Mouse (Mus musculus): Measurements from ENCODE around the gene Ifitm2.

Gene Ifitm2

GRCm38 (mm10) chr7:140944236-140944635, 11.6 kb downstream of the Ifitm2 start:
- DNase-seq (ENCODE audit: low read depth, low spot score), result no peak

GRCm38 (mm10) chr7:140943356-140943755, 12.4 kb downstream of the Ifitm2 start:
- DNase-seq (ENCODE audit: low read depth, low spot score), result no peak

- DNase-seq (ENCODE audit: low read depth, low spot score), result no peak
These were observed 13.0 kb downstream of the Ifitm2 start for GRCm38 (mm10) chr7:140942811-140943210.

GRCm38 (mm10) chr7:140942341-140942740, 13.4 kb downstream of the Ifitm2 start:
- no peak for DNase-seq (ENCODE audit: low read depth, low spot score)

- DNase-seq (ENCODE audit: low read depth, low spot score), result peak; percentile 29
These were observed 14.3 kb downstream of the Ifitm2 start, which contains the start of gene Pgghg for GRCm38 (mm10) chr7:140941222-140942051. TSS of gene Pgghg (plus strand) at chr7:140941391.

- no peak for DNase-seq (ENCODE audit: low read depth, low spot score)
These were observed 16.1 kb downstream of the Ifitm2 start for GRCm38 (mm10) chr7:140939669-140940171.

GRCm38 (mm10) chr7:140938896-140939295, 16.9 kb downstream of the Ifitm2 start:
- no peak for DNase-seq (ENCODE audit: low read depth, low spot score)

GRCm38 (mm10) chr7:140938436-140938835, 17.4 kb downstream of the Ifitm2 start:
- DNase-seq (ENCODE audit: low read depth, low spot score), result no peak

- no peak for DNase-seq (ENCODE audit: low read depth, low spot score)
These were observed 28.6 kb downstream of the Ifitm2 start for GRCm38 (mm10) chr7:140927181-140927580.

- DNase-seq (ENCODE audit: low read depth, low spot score), result no peak
These were observed 32.6 kb downstream of the Ifitm2 start for GRCm38 (mm10) chr7:140923070-140923775.

GRCm38 (mm10) chr7:140922398-140923069, 33.3 kb downstream of the Ifitm2 start:
- no peak for DNase-seq (ENCODE audit: low read depth, low spot score)

- DNase-seq (ENCODE audit: low read depth, low spot score), result no peak
These were observed 34.4 kb downstream of the Ifitm2 start for GRCm38 (mm10) chr7:140921225-140921975.

- DNase-seq (ENCODE audit: low read depth, low spot score), result no peak
These were observed 35.3 kb downstream of the Ifitm2 start, which contains the start of gene Nlrp6 for GRCm38 (mm10) chr7:140920418-140921029. TSS of gene Nlrp6 (plus strand) at chr7:140920902.

GRCm38 (mm10) chr7:140919911-140920310, 35.9 kb downstream of the Ifitm2 start:
- DNase-seq (ENCODE audit: low read depth, low spot score), result no peak

- DNase-seq (ENCODE audit: low read depth, low spot score), result no peak
These were observed 41.6 kb downstream of the Ifitm2 start for GRCm38 (mm10) chr7:140914031-140914690.

- DNase-seq (ENCODE audit: low read depth, low spot score), result no peak
These were observed 42.8 kb downstream of the Ifitm2 start for GRCm38 (mm10) chr7:140912846-140913482.

GRCm38 (mm10) chr7:140912293-140912692, 43.5 kb downstream of the Ifitm2 start:
- DNase-seq (ENCODE audit: low read depth, low spot score), result peak; percentile 64

GRCm38 (mm10) chr7:140908634-140909107, 47.1 kb downstream of the Ifitm2 start:
- no peak for DNase-seq (ENCODE audit: low read depth, low spot score)

GRCm38 (mm10) chr7:140908181-140908580, 47.6 kb downstream of the Ifitm2 start:
- no peak for DNase-seq (ENCODE audit: low read depth, low spot score)

- DNase-seq (ENCODE audit: low read depth, low spot score), result no peak
These were observed 48.1 kb downstream of the Ifitm2 start for GRCm38 (mm10) chr7:140907697-140908096.

Measured in telencephalon, adult 2 months (tissue).